Mouse (Mus musculus): Measurements from ENCODE around the gene Foxn3. TPM values are rescaled to one million over a fixed set of nuclear protein-coding genes. Genes with fewer than 3 reads are reported as not detected.

Foxn3 gene
- polyA plus RNA-seq, 1 experiment from 2014 or later = 14.6 TPM

DNA sequence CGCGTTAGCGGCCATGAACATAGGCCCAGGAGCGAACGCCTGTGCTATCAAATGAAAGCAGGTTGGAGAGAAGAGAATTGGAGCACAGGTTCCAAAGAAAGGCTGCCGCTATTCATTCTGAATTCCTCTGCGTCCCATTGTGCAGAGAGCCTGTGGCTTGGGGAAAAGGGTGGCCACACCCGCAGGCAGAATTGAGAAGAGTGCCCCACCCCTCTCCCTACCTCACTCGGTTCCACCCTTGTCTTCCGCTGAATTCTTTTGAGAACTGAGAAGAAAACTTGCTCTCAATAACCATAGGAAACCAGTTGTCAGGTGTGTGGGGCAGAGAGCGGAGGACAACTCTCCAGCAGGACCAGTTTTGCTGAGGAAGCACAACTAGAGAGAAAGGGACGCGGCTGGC, 10.9 kb upstream of the Foxn3 start:
- WGBS (ENCODE audit: missing documents) = 67% methylated on average over 13 of the region's 13 CpGs
- Histone ChIP-seq H3K27ac (no peak overlapping the region), H3K79me2 (ENCODE audit: inconsistent target) (no peaks in the 10 kb centered on the region), H3K36me3 (ENCODE audit: inconsistent target) (no peaks in the 10 kb centered on the region), H3K4me3 (ENCODE audit: inconsistent target) (no peak overlapping the region)

DNA sequence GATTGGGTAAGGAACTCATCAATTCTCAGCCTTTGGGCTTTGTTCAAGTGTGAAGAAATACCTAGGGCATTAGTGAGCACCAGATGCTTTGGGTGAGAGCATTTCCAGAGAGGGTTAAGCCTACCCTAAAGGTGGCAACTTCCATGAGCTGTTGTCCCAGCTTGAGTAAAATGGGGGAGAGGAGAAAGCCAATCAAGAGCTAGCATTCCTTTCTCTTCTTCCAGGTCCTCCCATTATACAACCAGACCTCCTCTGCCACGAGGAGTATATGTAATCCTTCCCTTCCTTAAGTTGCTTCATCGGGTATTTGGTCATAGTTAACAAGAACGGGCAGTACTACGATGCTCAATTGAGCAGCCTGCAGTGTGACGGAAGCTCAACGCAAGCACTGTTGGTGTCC, 9.7 kb upstream of the Foxn3 start:
- Histone ChIP-seq H3K4me3 (ENCODE audit: inconsistent target) (no peak overlapping the region), H3K79me2 (ENCODE audit: inconsistent target) (no peaks in the 10 kb centered on the region), H3K27ac (no peak overlapping the region), H3K36me3 (ENCODE audit: inconsistent target) (no peaks in the 10 kb centered on the region)
- 98% methylated on average over 6 of the region's 6 CpGs for WGBS (ENCODE audit: missing documents)

DNA sequence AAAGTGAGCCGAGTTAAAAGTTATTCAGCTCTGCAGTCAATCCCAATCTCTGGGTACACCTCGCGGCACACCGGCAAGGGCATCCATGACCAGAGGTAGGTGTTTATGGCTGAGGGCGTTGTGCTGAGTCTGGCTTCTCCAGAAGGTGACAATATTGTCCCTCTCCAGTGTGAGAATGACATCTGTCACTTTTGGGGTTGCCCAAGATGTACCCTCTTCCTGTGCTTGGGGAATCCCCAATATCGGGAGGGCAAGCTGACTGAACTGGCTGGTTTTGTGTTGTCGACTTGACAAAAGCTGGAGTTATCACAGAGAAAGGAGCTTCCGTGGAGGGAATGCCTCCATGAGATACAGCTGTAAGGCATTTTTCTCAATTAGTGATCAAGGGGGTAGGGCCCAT, 8.6 kb upstream of the Foxn3 start:
- WGBS (ENCODE audit: missing documents) = 88% methylated on average over 8 of the region's 8 CpGs
- Histone ChIP-seq H3K4me3 (ENCODE audit: inconsistent target) (no peak overlapping the region), H3K27ac (no peak overlapping the region), H3K79me2 (ENCODE audit: inconsistent target) (no peaks in the 10 kb centered on the region), H3K36me3 (ENCODE audit: inconsistent target) (no peaks in the 10 kb centered on the region)

DNA sequence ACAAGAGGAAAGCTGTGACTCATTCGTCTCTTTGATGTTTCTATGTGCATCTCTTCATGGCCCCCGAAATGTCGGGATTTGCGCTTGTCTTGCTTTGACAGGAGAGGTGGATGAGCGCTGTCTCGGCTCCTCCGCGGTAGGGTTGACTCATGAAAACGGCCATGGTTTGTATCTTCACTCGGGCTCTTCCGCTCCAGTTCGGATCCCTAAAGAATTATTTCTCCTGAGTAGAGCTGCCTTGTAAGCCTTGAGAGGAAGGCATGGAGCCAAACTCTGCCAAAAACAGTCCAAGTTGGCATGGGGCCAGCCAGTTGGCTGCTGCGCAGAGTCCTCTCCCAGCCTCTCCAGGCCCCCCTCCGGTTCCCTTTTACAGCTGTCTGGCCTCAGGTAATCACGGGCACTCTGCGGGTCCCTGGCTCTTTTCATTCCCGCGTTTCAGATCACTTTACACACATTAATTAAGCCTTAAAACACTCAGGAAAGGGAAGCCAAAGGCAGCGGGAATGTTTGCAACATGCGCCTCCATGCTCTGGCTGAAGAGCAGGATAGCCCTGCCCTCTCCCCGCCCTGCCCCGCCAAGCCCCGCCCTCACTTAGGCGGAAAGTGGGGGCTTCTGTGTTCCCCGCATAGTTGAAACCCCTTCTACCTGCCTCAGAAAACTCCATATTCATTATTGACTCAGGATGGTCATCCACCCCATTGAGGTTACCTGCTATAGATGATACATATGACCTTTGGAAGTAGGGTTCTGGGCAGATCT, 7.0 kb upstream of the Foxn3 start:
- no peaks in the 10 kb centered on the region for H3K79me2 ChIP-seq (ENCODE audit: inconsistent target)
- no peaks in the 10 kb centered on the region for H3K36me3 ChIP-seq (ENCODE audit: inconsistent target)
- 96% methylated on average over 22 of the region's 25 CpGs for WGBS (ENCODE audit: missing documents)
- no peak overlapping the region for H3K27ac ChIP-seq
- H3K4me3 ChIP-seq (ENCODE audit: inconsistent target) = no peak overlapping the region

DNA sequence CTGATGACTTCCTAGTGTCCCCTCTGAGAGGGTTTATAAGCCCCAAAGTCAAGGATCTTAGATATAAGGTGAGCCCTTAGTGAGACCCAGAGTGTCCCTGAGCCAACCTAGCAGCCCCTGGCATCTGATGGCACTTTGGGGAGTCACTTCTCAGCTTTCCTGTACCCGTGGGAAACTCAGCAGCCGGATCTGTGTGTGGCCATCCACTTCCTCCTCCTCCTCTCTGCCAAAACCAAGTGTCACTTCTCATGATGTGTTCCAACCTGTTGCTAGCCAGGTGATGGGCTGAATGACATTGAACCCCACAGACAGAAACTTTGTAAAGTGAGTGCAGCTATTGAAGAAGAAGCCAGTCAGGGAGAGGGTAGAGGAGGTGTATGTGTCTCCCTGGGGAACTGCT, 2.2 kb upstream of the Foxn3 start:
- peaks cover 5% of the 10 kb centered on the region for H3K79me2 ChIP-seq (ENCODE audit: inconsistent target)
- H3K27ac ChIP-seq = no peak overlapping the region
- no peak overlapping the region for H3K4me3 ChIP-seq (ENCODE audit: inconsistent target)
- no peaks in the 10 kb centered on the region for H3K36me3 ChIP-seq (ENCODE audit: inconsistent target)
- WGBS (ENCODE audit: missing documents) = 28% methylated on average over 2 of the region's 2 CpGs

DNA sequence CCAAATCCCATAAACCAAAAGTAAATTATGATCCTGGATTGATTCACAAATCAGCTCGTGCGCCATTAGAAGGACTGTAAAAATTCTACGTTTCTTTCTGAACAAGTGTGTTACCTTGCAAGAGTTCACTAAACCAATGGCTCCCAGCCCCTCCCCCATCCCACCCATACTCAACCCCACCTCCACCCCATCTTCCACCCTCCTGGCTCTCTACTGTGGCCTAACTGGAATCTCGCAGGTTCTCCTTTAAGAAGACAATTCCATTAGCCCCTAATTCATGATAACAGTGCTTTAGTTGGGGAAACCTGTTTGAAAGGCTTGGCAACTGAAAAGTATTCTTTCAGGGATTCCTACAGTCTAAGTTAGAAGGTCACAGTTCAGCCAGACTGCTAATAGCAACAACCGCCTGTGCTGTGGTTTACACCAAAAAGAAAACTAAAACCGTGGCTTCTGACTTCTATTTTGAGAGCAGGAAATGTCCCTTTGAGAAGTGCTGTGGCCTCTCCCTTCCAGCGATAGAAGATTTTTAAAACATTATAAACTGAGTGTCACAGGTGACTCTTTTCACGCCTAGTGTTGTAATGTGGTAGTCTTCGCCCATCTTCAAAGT, 1.0 kb upstream of the Foxn3 start:
- WGBS (ENCODE audit: missing documents) = 34% methylated on average over 9 of the region's 9 CpGs
- Histone ChIP-seq H3K27ac (no peak overlapping the region), H3K36me3 (ENCODE audit: inconsistent target) (no peaks in the 10 kb centered on the region), H3K4me3 (ENCODE audit: inconsistent target) (peak overlapping the region; percentile 37; the same call in 1 of the 2 replicates), H3K79me2 (ENCODE audit: inconsistent target) (peaks cover 17% of the 10 kb centered on the region)

DNA sequence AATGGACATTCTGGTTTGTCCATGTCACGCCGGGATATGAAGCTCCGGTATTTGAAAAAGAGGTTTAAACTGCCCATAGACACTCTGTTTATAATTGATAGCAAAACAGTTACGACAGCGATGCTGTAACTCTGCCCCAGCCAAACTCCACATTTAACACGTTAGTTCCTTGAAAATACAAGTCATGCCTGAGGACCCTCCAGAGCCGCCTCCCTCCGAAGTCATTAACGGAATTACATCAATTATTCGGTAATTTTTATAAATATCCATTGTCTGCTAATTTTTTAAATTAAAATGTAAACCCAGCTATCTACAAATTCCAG, 554 bp downstream of the Foxn3 start:
- H3K4me3 ChIP-seq (ENCODE audit: inconsistent target) = peak overlapping the region; percentile 82
- peaks cover 33% of the 10 kb centered on the region for H3K79me2 ChIP-seq (ENCODE audit: inconsistent target)
- peak overlapping the region; percentile 51 for H3K27ac ChIP-seq
- 0% methylated on average over 10 of the region's 10 CpGs for WGBS (ENCODE audit: missing documents)
- H3K36me3 ChIP-seq (ENCODE audit: inconsistent target) = no peaks in the 10 kb centered on the region

DNA sequence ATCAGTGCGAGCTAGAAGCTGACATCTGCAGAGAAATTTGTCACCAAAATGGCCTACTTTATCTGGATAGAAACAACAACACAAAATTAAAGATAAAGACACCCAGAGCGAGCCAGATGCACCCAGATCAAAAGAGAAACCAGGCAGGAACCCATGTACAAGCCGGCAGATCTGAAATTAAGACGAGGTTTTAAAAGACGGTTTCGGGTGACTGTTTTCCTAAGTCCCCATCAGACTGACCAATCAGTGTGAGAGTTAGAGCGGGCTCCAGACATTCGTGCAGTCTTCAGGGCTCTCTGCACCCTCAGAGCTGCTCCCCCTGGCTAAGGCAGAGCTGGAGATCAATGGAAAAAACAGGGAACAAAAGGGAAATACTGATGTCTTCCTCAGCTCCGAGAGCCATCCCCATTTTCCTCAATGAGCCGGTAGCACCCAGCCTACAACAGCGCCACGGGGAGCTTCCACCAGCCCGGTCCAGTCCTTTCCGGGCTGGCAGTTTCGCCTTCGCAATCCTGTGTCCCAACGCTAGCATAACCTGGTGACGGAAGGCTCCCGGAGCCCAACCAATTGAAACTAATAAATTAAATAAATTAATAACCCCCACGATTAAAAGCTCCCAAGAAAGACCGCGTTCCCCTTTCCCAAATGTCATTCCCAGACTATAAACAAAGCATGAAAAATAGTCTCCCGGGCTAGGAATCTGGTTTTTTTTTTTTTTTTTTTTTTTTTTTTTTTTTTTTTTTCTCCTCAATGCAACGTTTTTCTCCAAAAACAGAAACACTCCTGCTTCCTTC, 1.1 kb downstream of the Foxn3 start:
- Histone ChIP-seq H3K27ac (peak overlapping the region; percentile 51), H3K4me3 (ENCODE audit: inconsistent target) (peak overlapping the region; percentile 82), H3K36me3 (ENCODE audit: inconsistent target) (no peaks in the 10 kb centered on the region), H3K79me2 (ENCODE audit: inconsistent target) (peaks cover 38% of the 10 kb centered on the region)
- WGBS (ENCODE audit: missing documents) = under 1% methylated on average over 22 of the region's 24 CpGs

DNA sequence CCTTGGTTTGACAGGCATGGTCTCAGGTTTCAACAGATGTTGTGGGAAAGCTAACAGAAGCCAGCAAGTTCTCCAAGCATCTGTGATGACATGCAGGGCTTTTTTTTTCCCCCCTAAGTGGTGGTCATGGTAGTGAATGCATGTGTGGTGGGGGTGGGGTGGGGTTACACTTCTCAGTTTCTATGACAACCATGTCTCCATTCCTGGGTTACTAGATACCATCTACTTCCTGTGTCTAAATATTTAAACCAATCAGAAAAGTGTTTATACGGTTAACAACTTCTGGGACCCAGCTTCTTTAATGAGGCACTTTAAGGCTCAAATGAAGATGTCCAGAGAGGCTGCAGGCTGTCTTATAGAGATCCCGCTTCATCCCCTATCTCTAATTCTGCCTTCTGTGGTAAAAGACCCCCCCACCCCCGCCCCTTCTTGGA, 2.0 kb downstream of the Foxn3 start:
- H3K4me3 ChIP-seq (ENCODE audit: inconsistent target) = peak overlapping the region; percentile 82
- no peaks in the 10 kb centered on the region for H3K36me3 ChIP-seq (ENCODE audit: inconsistent target)
- WGBS (ENCODE audit: missing documents) = 8% methylated on average over 3 of the region's 3 CpGs
- H3K27ac ChIP-seq = peak overlapping the region; percentile 51
- H3K79me2 ChIP-seq (ENCODE audit: inconsistent target) = peaks cover 47% of the 10 kb centered on the region

DNA sequence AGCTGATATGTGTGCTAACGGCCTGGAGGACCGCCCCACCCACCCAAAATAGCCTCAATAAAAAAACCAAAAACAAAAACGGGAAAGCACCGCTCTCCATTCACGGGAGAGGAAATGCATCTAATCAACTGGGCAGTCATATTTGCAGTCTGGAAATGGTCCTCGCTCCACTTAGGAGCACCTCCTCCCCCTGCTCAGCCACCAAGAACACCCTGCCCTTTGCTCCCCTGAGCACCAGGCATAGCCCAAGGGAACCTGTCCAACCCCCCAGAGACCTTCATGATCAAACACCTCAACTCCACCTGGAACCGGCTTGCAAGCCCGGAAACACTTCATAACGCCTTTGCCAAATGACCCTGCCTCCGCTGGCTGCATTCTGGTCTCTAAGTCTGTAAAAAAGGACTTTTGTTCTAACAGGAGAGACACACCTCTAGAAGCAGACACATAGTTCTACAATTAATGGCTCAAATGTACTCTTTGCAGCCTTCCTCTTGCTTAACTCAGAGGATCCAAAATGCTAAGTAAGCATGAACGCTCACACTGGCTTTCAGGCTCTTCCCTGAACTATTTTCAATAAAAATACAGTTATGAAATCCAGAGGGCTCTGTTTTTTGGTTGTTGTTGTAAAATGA, 2.6 kb downstream of the Foxn3 start:
- peak overlapping the region; percentile 51; the same call in 1 of the 2 replicates for H3K27ac ChIP-seq
- no peaks in the 10 kb centered on the region for H3K36me3 ChIP-seq (ENCODE audit: inconsistent target)
- H3K79me2 ChIP-seq (ENCODE audit: inconsistent target) = peaks cover 52% of the 10 kb centered on the region
- H3K4me3 ChIP-seq (ENCODE audit: inconsistent target) = peak overlapping the region; percentile 82; the same call in 1 of the 2 replicates
- WGBS (ENCODE audit: missing documents) = 17% methylated on average over 11 of the region's 11 CpGs

DNA sequence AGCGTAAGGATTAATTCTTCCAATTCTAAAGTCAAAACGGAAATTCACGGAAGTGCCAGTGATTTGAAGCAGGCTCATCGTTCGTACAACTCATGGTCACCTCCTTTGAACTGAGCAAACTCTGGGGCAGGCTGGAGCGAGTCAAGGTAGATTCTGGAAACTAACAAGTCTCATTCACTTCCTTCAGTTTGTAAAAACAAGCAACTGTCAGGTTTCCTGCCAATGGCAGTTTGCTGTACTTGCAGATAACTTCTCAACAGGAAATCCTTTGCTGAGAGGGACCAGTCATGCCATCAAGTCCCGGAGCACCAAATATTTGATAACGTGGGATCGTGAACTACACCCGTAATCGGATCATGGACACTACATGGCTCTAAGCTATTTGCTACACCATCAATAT, 3.9 kb downstream of the Foxn3 start:
- Histone ChIP-seq H3K79me2 (ENCODE audit: inconsistent target) (peaks cover 65% of the 10 kb centered on the region), H3K36me3 (ENCODE audit: inconsistent target) (no peaks in the 10 kb centered on the region), H3K27ac (no peak overlapping the region), H3K4me3 (ENCODE audit: inconsistent target) (no peak overlapping the region)
- 30% methylated on average over 11 of the region's 11 CpGs for WGBS (ENCODE audit: missing documents)

DNA sequence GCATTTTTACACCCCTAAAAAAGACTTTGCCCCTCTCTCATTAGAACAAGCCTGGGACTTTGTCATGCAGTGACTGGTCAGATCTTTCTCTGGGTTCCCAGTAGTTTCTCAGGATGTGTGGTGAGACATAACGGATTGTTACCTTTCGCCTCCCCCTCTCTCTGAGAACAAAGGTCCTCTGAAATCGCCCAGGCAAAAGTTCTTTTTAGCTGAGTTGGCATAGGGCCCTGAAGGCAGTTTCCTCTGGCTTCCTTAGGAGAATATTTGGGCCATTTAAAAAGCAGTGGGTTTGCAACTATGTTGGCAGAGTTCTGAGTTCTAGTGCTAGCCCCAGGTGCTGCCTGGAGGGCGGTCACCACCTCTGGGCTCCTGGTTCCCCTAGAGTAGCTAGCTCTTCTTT, 4.9 kb downstream of the Foxn3 start:
- Histone ChIP-seq H3K27ac (no peak overlapping the region), H3K36me3 (ENCODE audit: inconsistent target) (no peaks in the 10 kb centered on the region), H3K79me2 (ENCODE audit: inconsistent target) (peaks cover 69% of the 10 kb centered on the region), H3K4me3 (ENCODE audit: inconsistent target) (no peak overlapping the region)
- 86% methylated on average over 4 of the region's 4 CpGs for WGBS (ENCODE audit: missing documents)

DNA sequence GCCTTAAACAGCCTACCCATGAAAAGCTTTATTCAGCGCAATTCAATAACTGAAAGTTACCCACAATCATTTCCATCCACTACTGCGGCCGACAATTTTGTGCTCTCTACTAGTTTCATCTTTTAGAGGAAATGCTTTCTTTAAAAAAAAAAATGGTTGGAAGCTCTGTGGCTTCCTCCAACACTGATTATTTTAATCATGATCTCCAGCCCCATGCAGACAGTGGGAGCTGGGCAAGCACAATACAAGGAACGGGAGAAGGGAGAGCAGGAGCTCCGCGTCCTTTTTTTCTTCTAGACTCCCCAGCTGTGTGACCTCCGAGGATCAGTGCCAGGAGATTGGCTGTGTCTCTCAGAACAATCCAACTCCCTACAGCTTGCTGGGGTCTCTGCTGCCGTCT, 5.9 kb downstream of the Foxn3 start:
- Histone ChIP-seq H3K4me3 (ENCODE audit: inconsistent target) (no peak overlapping the region), H3K79me2 (ENCODE audit: inconsistent target) (peaks cover 73% of the 10 kb centered on the region), H3K27ac (no peak overlapping the region), H3K36me3 (ENCODE audit: inconsistent target) (no peaks in the 10 kb centered on the region)
- WGBS (ENCODE audit: missing documents) = 47% methylated on average over 8 of the region's 8 CpGs

DNA sequence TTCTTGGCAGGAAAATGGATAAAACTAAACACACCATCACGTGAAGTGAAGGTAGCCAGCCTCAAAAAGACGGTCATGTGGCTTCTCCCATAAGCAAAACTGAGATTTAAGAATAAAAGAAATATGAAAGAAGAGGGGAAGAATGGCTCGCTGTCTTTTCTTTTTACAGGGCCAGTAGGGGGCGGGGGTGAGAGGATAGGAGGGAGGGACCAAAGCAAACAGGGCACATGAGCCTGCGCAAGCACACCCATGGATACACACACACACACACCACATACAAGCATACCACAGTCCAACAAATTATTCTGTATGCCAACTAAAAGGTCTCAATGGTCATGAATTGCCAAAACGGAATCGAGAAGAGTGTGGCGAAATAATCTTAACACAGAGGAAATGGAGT, 12.8 kb downstream of the Foxn3 start:
- 55% methylated on average over 8 of the region's 8 CpGs for WGBS (ENCODE audit: missing documents)
- no peak overlapping the region for H3K27ac ChIP-seq

DNA sequence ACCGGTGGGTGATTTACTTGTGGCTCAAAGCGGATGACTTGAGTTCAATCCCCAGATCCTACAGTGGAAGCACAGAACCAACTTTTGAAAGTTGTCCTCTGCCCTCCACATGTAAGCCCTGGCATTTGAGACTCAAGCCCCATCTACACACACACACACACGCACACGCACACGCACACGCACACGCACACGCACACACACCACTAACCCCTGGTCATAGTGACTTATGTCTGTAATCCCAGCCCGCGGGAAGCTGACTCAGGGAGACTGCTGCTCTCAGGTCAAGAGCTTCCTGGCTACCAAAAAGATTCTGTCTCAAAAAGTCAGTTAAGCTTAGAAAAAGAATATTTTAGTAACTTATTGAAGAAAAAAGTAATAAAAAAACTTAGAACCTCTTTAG, 13.6 kb downstream of the Foxn3 start:
- Histone ChIP-seq H3K4me3 (ENCODE audit: inconsistent target) (no peak overlapping the region), H3K27ac (no peak overlapping the region), H3K79me2 (ENCODE audit: inconsistent target) (peaks cover 42% of the 10 kb centered on the region), H3K36me3 (ENCODE audit: inconsistent target) (no peaks in the 10 kb centered on the region)
- 90% methylated on average over 10 of the region's 10 CpGs for WGBS (ENCODE audit: missing documents)

More for the DNA sequence above, 12.8 kb downstream of the Foxn3 start:
- no peaks in the 10 kb centered on the region for H3K36me3 ChIP-seq (ENCODE audit: inconsistent target)
- H3K4me3 ChIP-seq (ENCODE audit: inconsistent target) = no peak overlapping the region
- peaks cover 50% of the 10 kb centered on the region for H3K79me2 ChIP-seq (ENCODE audit: inconsistent target)

Data from macrophage (primary cell).